8 mouse cellular contexts compared by ENCODE assay signal in genomic region chr12:77789427-77789826, GRCm38 (mm10).
A peak's percentile ranks its signal among the peaks of the same experiment; 100 is the strongest.
DNase-seq lines count a peak whose midpoint lies in the region; ATAC-seq and TF ChIP-seq lines count a peak whose summit lies in the region.

No protein-coding gene starts in this region.

- H3K4me2 ChIP-seq in embryonic facial prominence, embryonic 15.5 days (replicated peaks) = peak overlapping the region; percentile 32
- peak overlapping the region; percentile 3 for H3K4me2 ChIP-seq in limb, embryonic 11.5 days (ENCODE audit: low read depth, severe bottlenecking)

- H3K4me1 ChIP-seq in embryonic facial prominence, embryonic 15.5 days = peaks cover 9% of the 10 kb centered on the region; the same call in 1 of the 2 replicates
- H3K4me1 ChIP-seq in limb, embryonic 11.5 days (ENCODE audit: control insufficient read depth, insufficient read depth, low read length) = peaks cover 5% of the 10 kb centered on the region; the same call in 1 of the 2 replicates

- no peaks in the 10 kb centered on the region for H3K36me3 ChIP-seq in embryonic facial prominence, embryonic 15.5 days
- no peaks in the 10 kb centered on the region for H3K36me3 ChIP-seq in limb, embryonic 11.5 days (ENCODE audit: control insufficient read depth, insufficient read depth, low read length)

- no peaks in the 10 kb centered on the region for H3K9me3 ChIP-seq in embryonic facial prominence, embryonic 15.5 days (replicated peaks)
- no peaks in the 10 kb centered on the region for H3K9me3 ChIP-seq in limb, embryonic 11.5 days (ENCODE audit: control insufficient read depth, low read length)

- 0 out of 2 replicates have a peak, but pooled peaks have one; percentile 24 for ATAC-seq in embryonic facial prominence, embryonic 15.5 days (ENCODE audit: insufficient number of reproducible peaks, low FRiP score, low TSS enrichment, low read depth)
- no peak; the same call in 1 of the 2 replicates for ATAC-seq in limb, embryonic 11.5 days (ENCODE audit: insufficient number of reproducible peaks, low FRiP score, low TSS enrichment, low read depth)
- ATAC-seq in erythroid progenitor cell, adult 5-6 weeks (replicated peaks; ENCODE audit: low FRiP score, poor library complexity, severe bottlenecking) = no peak

- TF ChIP-seq CTCF in gastrocnemius, adult 2 months (IDR thresholded peaks at IDR 0.05) = peak; percentile 24; the same call in 1 of the 2 replicates

- H3K4me3 ChIP-seq in gastrocnemius, adult 2 months = peak overlapping the region; percentile 29
- H3K4me3 ChIP-seq in embryonic facial prominence, embryonic 15.5 days (replicated peaks) = peak overlapping the region; percentile 9
- H3K4me3 ChIP-seq in limb, embryonic 11.5 days (ENCODE audit: low read depth, low read length) = no peak overlapping the region

- DNase-seq in gastrocnemius, adult 2 months = no peak
- DNase-seq in gastrocnemius, postnatal 25 days = no peak
- DNase-seq in A20 (ENCODE audit: low read depth, low spot score) = peak; percentile 39
- DNase-seq in limb, embryonic 11.5 days (ENCODE audit: low spot score) = peak; percentile 58
- DNase-seq in neural tube, embryonic 10.5 days (ENCODE audit: extremely low spot score, low spot score) = peak; percentile 39
- no peak for DNase-seq in urinary bladder, adult 18-20 months (ENCODE audit: low spot score in 2 of 2)

- H3K9ac ChIP-seq in embryonic facial prominence, embryonic 15.5 days = no peak overlapping the region
- no peak overlapping the region for H3K9ac ChIP-seq in limb, embryonic 11.5 days (ENCODE audit: low read length)

- H3K27me3 ChIP-seq in embryonic facial prominence, embryonic 15.5 days = no peaks in the 10 kb centered on the region
- H3K27me3 ChIP-seq in limb, embryonic 11.5 days (ENCODE audit: control insufficient read depth, insufficient read depth, low read length) = no peaks in the 10 kb centered on the region

- WGBS in embryonic facial prominence, embryonic 15.5 days = 1% methylated on average over 8 of the region's 8 CpGs
- 2% methylated on average over 8 of the region's 8 CpGs for WGBS in limb, embryonic 11.5 days

- H3K27ac ChIP-seq in gastrocnemius, adult 2 months = no peak overlapping the region
- H3K27ac ChIP-seq in embryonic facial prominence, embryonic 15.5 days (replicated peaks) = no peak overlapping the region
- no peak overlapping the region for H3K27ac ChIP-seq in limb, embryonic 11.5 days (replicated peaks; ENCODE audit: low read depth, low read length)

- intact Hi-C loops in gastrocnemius, adult 2 months (cut with DNase I) = loop anchor here (10.0 kb wide), 2 partner anchors 225 to 785 kb away; no protein-coding TSS in a partner anchor

Comparison
In these comparisons a context has a peak if more than half of its experiments do, and no peak if none do; other contexts are left out.
1. DNase-seq: peak in A20 (single experiment), limb, embryonic 11.5 days (single experiment) and neural tube, embryonic 10.5 days (single experiment); none in gastrocnemius, adult 2 months (single experiment), gastrocnemius, postnatal 25 days (single experiment) and urinary bladder, adult 18-20 months (0 of 2).